Mouse (Mus musculus) C2C12 (cell line): Measurements from ENCODE around the gene Bicc1.

Experiments used
- CTCF ChIP-seq: IDR thresholded peaks from one replicate; pipeline ENCODE4 v1.5.1; 2011; ENCODE audit not compliant: control insufficient read depth, insufficient read depth, insufficient read length
- USF1 ChIP-seq: IDR thresholded peaks from one replicate; pipeline ENCODE4 v1.6.1; 2011; ENCODE audit warnings: low read depth, mild to moderate bottlenecking, control low read depth, moderate library complexity

- TF ChIP-seq CTCF (no peak), USF1 (no peak)
Observed at GRCm38 (mm10) chr10:71137606-71138005, 21.9 kb downstream of the Bicc1 start.
